Mouse (Mus musculus) midbrain, embryonic 16.5 days (tissue): ENCODE measurements at regions not wholly inside any gene's neighbourhood (a gene's known extent, or its start where the extent isn't known, plus 50 kb on each side); places are given as distances from the start of the nearest gene placed in this dataset.

Experiments used
- ATAC-seq: fragments of 200-750 bp; cut with Nextera tagmentation; 2 replicates; pipeline ENCODE4 v1.8.0; 2017; ENCODE audit warnings: moderate TSS enrichment
- H3K27ac ChIP-seq: fragments of 300-500 bp; sonication (generic); 2 replicates; pipeline ENCODE4 v1.5.1; 2014; ENCODE audit warnings: mild to moderate bottlenecking, low read length, mixed read lengths
- H3K27me3 ChIP-seq: fragments of 300-500 bp; sonication (generic); 2 replicates; pipeline ENCODE4 v1.6.1; 2014; ENCODE audit warnings: low read depth, low read length, mixed read lengths; ENCODE audit not compliant: control insufficient read depth, insufficient read depth
- H3K36me3 ChIP-seq: fragments of 300-500 bp; sonication (generic); 2 replicates; pipeline ENCODE4 v1.6.1; 2014; ENCODE audit warnings: mild to moderate bottlenecking, low read length, moderate library complexity, mixed read lengths; ENCODE audit not compliant: control insufficient read depth, insufficient read depth
- H3K4me1 ChIP-seq: fragments of 300-500 bp; sonication (generic); 2 replicates; pipeline ENCODE4 v1.6.1; 2014; ENCODE audit warnings: mild to moderate bottlenecking, low read length, mixed read lengths; ENCODE audit not compliant: control insufficient read depth, insufficient read depth
- H3K4me2 ChIP-seq: fragments of 300-500 bp; sonication (generic); 2 replicates; pipeline ENCODE4 v1.6.1; 2014; ENCODE audit warnings: mild to moderate bottlenecking, low read length, mixed read lengths
- H3K4me3 ChIP-seq: fragments of 300-500 bp; sonication (generic); 2 replicates; pipeline ENCODE4 v1.5.1; 2014; ENCODE audit warnings: low read depth, mild to moderate bottlenecking, low read length, moderate library complexity, mixed read lengths
- H3K9ac ChIP-seq: fragments of 300-500 bp; sonication (generic); 2 replicates; pipeline ENCODE4 v1.6.1; 2014; ENCODE audit warnings: low read depth, low read length, mixed read lengths
- H3K9me3 ChIP-seq: fragments of 300-500 bp; sonication (generic); replicated peaks from 2 replicates; pipeline ENCODE4 v1.6.1; 2014; ENCODE audit warnings: mild to moderate bottlenecking, low read length, mixed read lengths; ENCODE audit not compliant: control insufficient read depth, poor library complexity, severe bottlenecking
- WGBS: fragments of 180-500 bp; shearing (Covaris S2); extraction: QIAGEN DNeasy Blood & Tissue Kit; methylation state at CpG from one replicate; pipeline ENCODE4 v1.1.7; 2014; 5-methylcytosine and 5-hydroxymethylcytosine counted together

GRCm38 (mm10) chr15:67410012-67410411 lies 909.3 kb upstream of the Lrrc6 start:
- Histone ChIP-seq H3K4me1 (no peaks in the 10 kb centered on the region), H3K27me3 (no peaks in the 10 kb centered on the region), H3K9me3 (no peaks in the 10 kb centered on the region), H3K27ac (no peak overlapping the region), H3K4me2 (no peak overlapping the region), H3K36me3 (no peaks in the 10 kb centered on the region), H3K4me3 (no peak overlapping the region), H3K9ac (no peak overlapping the region)
- no peak for ATAC-seq
- 83% methylated on average over 1 of the region's 1 CpGs for WGBS

- Histone ChIP-seq H3K27me3 (no peaks in the 10 kb centered on the region), H3K4me2 (no peak overlapping the region), H3K4me3 (no peak overlapping the region), H3K27ac (no peak overlapping the region), H3K9me3 (no peaks in the 10 kb centered on the region), H3K36me3 (no peaks in the 10 kb centered on the region), H3K9ac (no peak overlapping the region), H3K4me1 (no peaks in the 10 kb centered on the region)
- 69% methylated on average over 9 of the region's 9 CpGs for WGBS
- ATAC-seq, result no peak
Observed at GRCm38 (mm10) chr15:67408871-67409559, 908.3 kb upstream of the Lrrc6 start.

DNA sequence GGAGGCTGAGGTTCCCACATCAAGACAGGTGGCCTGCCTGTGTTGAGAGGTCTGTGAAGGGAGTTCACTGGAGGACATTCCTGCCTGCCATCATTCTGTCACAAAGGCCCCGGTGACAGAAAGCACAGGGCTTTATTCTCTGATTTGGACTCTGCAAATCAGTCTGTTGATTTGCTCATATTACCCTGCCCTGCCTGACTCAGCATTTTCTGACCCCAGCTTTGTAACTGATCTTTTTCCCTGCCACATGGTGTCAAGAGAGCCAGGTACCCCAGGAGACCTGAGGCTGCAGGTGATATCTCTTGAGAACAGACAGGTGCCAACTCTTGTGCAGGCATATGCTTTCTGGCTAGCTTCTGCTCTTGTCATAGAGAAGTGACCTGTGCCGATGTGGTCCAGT lies 906.5 kb upstream of the Lrrc6 start:
- H3K4me1 ChIP-seq, result no peaks in the 10 kb centered on the region
- no peak overlapping the region for H3K4me3 ChIP-seq
- H3K27ac ChIP-seq, result no peak overlapping the region
- H3K27me3 ChIP-seq, result no peaks in the 10 kb centered on the region
- WGBS, result 77% methylated on average over 2 of the region's 2 CpGs
- no peaks in the 10 kb centered on the region for H3K36me3 ChIP-seq
- no peak overlapping the region for H3K4me2 ChIP-seq
- no peak overlapping the region for H3K9ac ChIP-seq
- no peaks in the 10 kb centered on the region for H3K9me3 ChIP-seq
- ATAC-seq, result no peak

DNA sequence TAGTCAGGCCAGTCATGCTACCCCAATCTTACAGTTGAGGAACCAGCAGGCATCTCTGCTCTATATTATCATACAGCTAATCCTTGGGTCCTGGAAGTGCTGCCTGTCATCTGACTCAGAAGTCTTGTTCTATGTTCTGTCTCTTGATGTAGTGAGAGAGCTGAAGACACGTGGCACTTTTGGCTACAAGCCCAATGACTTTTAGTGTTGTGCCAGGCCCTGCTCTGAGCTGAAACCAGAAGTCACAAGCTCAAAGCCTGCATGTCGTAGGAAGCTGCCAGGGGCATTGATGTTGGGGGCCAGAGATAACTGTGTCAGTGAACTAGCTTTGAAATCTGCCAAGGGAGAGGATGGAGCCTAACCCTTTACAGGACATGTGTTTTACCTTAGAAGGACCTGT lies 904.8 kb upstream of the Lrrc6 start:
- H3K4me1 ChIP-seq, result no peaks in the 10 kb centered on the region
- 67% methylated on average over 2 of the region's 2 CpGs for WGBS

DNA sequence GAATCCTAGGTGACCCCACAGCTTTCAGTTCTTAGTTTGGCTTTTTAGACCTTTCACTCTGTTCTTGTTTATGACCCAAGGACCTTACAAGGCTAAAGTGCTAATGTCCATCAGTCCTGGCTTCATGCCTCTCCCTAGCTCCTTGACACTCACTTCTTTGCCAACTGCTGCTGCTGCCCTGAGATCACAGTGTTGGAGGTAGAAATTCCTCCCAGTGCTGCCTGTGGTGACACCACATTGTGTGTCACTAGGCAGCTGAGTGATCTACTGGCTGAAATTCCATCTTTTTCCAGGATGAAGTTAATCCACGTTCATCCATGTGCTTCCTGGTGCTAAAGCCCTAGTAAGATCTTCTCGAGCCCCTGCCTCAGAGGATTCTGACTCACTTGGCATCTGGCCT lies 904.3 kb upstream of the Lrrc6 start:
- no peaks in the 10 kb centered on the region for H3K9me3 ChIP-seq
- 67% methylated on average over 2 of the region's 2 CpGs for WGBS

More for the DNA sequence above, 904.8 kb upstream of the Lrrc6 start:
- Histone ChIP-seq H3K9me3 (no peaks in the 10 kb centered on the region), H3K9ac (no peak overlapping the region), H3K4me3 (no peak overlapping the region), H3K27ac (no peak overlapping the region), H3K27me3 (no peaks in the 10 kb centered on the region), H3K36me3 (no peaks in the 10 kb centered on the region), H3K4me2 (no peak overlapping the region)
- ATAC-seq, result no peak

DNA sequence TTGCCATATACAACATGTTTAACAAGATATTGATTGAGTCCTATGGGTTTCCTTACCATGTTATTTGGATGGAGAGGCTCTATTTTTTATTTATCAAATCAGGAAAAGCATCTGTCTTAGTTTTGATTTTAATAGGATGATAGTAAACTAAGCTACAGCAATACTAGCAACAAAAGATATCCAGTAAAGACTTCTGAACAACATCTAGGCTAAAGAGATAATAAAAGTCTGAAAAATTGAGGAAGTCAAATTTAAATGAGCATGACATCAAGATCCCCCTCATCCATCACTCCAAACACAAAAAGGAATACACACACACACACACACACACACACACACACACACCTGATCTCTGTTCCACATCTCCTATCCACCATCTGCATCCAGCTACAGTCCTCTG lies 901.6 kb upstream of the Lrrc6 start:
- H3K36me3 ChIP-seq, result no peaks in the 10 kb centered on the region
- H3K27me3 ChIP-seq, result no peaks in the 10 kb centered on the region
- H3K4me2 ChIP-seq, result no peak overlapping the region
- no peak for ATAC-seq
- no peak overlapping the region for H3K27ac ChIP-seq
- H3K9me3 ChIP-seq, result no peaks in the 10 kb centered on the region
- H3K9ac ChIP-seq, result no peak overlapping the region
- H3K4me1 ChIP-seq, result no peaks in the 10 kb centered on the region
- no peak overlapping the region for H3K4me3 ChIP-seq

More for the DNA sequence above, 904.3 kb upstream of the Lrrc6 start:
- no peak for ATAC-seq
- H3K4me2 ChIP-seq, result no peak overlapping the region
- H3K27ac ChIP-seq, result no peak overlapping the region
- no peak overlapping the region for H3K4me3 ChIP-seq
- no peaks in the 10 kb centered on the region for H3K4me1 ChIP-seq
- no peaks in the 10 kb centered on the region for H3K27me3 ChIP-seq
- no peak overlapping the region for H3K9ac ChIP-seq
- no peaks in the 10 kb centered on the region for H3K36me3 ChIP-seq

GRCm38 (mm10) chr15:67397269-67397668 lies 896.6 kb upstream of the Lrrc6 start:
- Histone ChIP-seq H3K27me3 (no peaks in the 10 kb centered on the region), H3K9me3 (no peaks in the 10 kb centered on the region), H3K27ac (no peak overlapping the region), H3K4me3 (no peak overlapping the region), H3K9ac (no peak overlapping the region), H3K4me2 (no peak overlapping the region), H3K4me1 (no peaks in the 10 kb centered on the region), H3K36me3 (no peaks in the 10 kb centered on the region)
- ATAC-seq, result no peak
- 86% methylated on average over 5 of the region's 5 CpGs for WGBS

- Histone ChIP-seq H3K36me3 (no peaks in the 10 kb centered on the region), H3K4me2 (no peak overlapping the region), H3K27ac (no peak overlapping the region), H3K9ac (no peak overlapping the region), H3K4me3 (no peak overlapping the region), H3K9me3 (no peaks in the 10 kb centered on the region), H3K27me3 (no peaks in the 10 kb centered on the region), H3K4me1 (no peaks in the 10 kb centered on the region)
- WGBS, result 88% methylated on average over 1 of the region's 1 CpGs
- no peak for ATAC-seq
Observed at GRCm38 (mm10) chr15:67395114-67395513, 894.4 kb upstream of the Lrrc6 start.

DNA sequence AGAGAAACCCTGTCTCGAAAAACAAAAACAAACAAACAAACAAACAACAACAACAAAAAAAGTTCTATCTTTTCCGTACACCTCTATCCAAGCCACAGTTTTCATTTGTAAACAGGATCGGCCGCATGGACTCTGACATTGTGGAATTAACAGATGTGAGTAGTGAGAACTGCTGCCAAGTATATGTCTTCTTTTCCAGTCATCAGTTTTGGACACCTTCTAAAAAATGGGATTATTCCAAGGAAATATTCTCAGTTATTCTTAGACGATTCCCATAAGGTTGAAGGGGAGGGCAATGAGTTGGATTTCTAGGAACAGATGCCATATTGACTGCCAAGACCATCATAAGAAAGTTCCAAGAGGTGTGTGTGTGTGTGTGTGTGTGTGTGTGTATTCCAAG lies 891.2 kb upstream of the Lrrc6 start:
- WGBS, result 91% methylated on average over 5 of the region's 5 CpGs
- H3K9me3 ChIP-seq, result no peaks in the 10 kb centered on the region
- H3K4me3 ChIP-seq, result no peak overlapping the region
- no peak overlapping the region for H3K4me2 ChIP-seq
- H3K4me1 ChIP-seq, result no peaks in the 10 kb centered on the region
- no peak for ATAC-seq
- no peak overlapping the region for H3K9ac ChIP-seq
- no peak overlapping the region for H3K27ac ChIP-seq
- no peaks in the 10 kb centered on the region for H3K27me3 ChIP-seq
- no peaks in the 10 kb centered on the region for H3K36me3 ChIP-seq
